Mouse (Mus musculus): ENCODE data around the gene Nxpe5.

Nxpe5 gene

GRCm38 (mm10) chr5:138277994-138278393 is 52.3 kb downstream of the Nxpe5 start:
- DNase-seq (ENCODE audit: low read depth, low spot score): no peak

- peak; percentile 80 for DNase-seq (ENCODE audit: low read depth, low spot score)
These were observed 54.1 kb downstream of the Nxpe5 start, which contains the start of the genes Gm43720, Gpc2 and Stag3 for GRCm38 (mm10) chr5:138279585-138280424. Gene Gm43720, minus strand, starts transcription at chr5:138279958. Gene Gpc2, minus strand, starts transcription at chr5:138280005. Gene Stag3, plus strand, starts transcription at chr5:138280240.

GRCm38 (mm10) chr5:138280425-138280768 is 54.7 kb downstream of the Nxpe5 start:
- no peak for DNase-seq (ENCODE audit: low read depth, low spot score)

GRCm38 (mm10) chr5:138280829-138281228 is 55.1 kb downstream of the Nxpe5 start:
- no peak for DNase-seq (ENCODE audit: low read depth, low spot score)

- DNase-seq (ENCODE audit: low read depth, low spot score): no peak
These were observed 56.1 kb downstream of the Nxpe5 start for GRCm38 (mm10) chr5:138281798-138282197.

GRCm38 (mm10) chr5:138283540-138283939 is 57.8 kb downstream of the Nxpe5 start:
- DNase-seq (ENCODE audit: low read depth, low spot score): no peak

- DNase-seq (ENCODE audit: low read depth, low spot score): no peak
These were observed 62.2 kb downstream of the Nxpe5 start for GRCm38 (mm10) chr5:138287861-138288260.

- no peak for DNase-seq (ENCODE audit: low read depth, low spot score)
These were observed 65.9 kb downstream of the Nxpe5 start for GRCm38 (mm10) chr5:138291638-138292037.

GRCm38 (mm10) chr5:138294158-138294557 is 68.5 kb downstream of the Nxpe5 start:
- no peak for DNase-seq (ENCODE audit: low read depth, low spot score)

- no peak for DNase-seq (ENCODE audit: low read depth, low spot score)
These were observed 73.9 kb downstream of the Nxpe5 start for GRCm38 (mm10) chr5:138299613-138300012.

Data from telencephalon, adult 2 months (tissue).